Mouse (Mus musculus) forebrain, embryonic 10.5 days (tissue): ENCODE data around the gene Cgnl1. TPM values are rescaled to one million over a fixed set of nuclear protein-coding genes. Genes with fewer than 3 reads are reported as not detected.

Experiments
- DNase-seq: peaks from one replicate; pipeline ENCODE4 v3.0.0-alpha.2; 2017; ENCODE audit warnings: low spot score; ENCODE audit errors: extremely low spot score
- H3K27ac ChIP-seq: fragments of 300-500 bp; sonication (generic); 2 replicates; pipeline ENCODE4 v1.5.1; 2016; ENCODE audit warnings: mild to moderate bottlenecking
- H3K27me3 ChIP-seq: fragments of 300-500 bp; sonication (generic); 2 replicates; pipeline ENCODE4 v1.6.1; 2016; ENCODE audit warnings: mild to moderate bottlenecking; ENCODE audit not compliant: poor library complexity, severe bottlenecking
- H3K36me3 ChIP-seq: fragments of 300-500 bp; sonication (generic); replicated peaks from 2 replicates; pipeline ENCODE4 v1.6.1; 2016; ENCODE audit warnings: mild to moderate bottlenecking, moderate library complexity
- H3K4me1 ChIP-seq: fragments of 300-500 bp; sonication (generic); 2 replicates; pipeline ENCODE4 v1.6.1; 2016
- H3K4me3 ChIP-seq: fragments of 300-500 bp; sonication (generic); 2 replicates; pipeline ENCODE4 v1.5.1; 2016; ENCODE audit warnings: mild to moderate bottlenecking, moderate library complexity
- H3K9me3 ChIP-seq: fragments of 300-500 bp; sonication (generic); 2 replicates; pipeline ENCODE4 v1.6.1; 2016; ENCODE audit warnings: mild to moderate bottlenecking, moderate library complexity
- WGBS: fragments of 180-500 bp; shearing (Covaris S2); methylation state at CpG from one replicate; pipeline ENCODE4 v1.1.7; 2016; 5-methylcytosine and 5-hydroxymethylcytosine counted together
- polyA plus RNA-seq: library from polyadenylated mRNA; unstranded; fragments of >200 nt; fragmentation: Nextera tagmentation; extraction: Ambion mirVana; gene quantifications from 2 replicates; pipeline ENCODE4 v1.2.1, GENCODE M21; 2016

Gene Cgnl1
- polyA plus RNA-seq, 1 experiment from 2014 or later = 7.3 TPM

GRCm38 (mm10) chr9:71804116-71804515 is 32.7 kb upstream of the Cgnl1 start:
- H3K9me3 ChIP-seq = no peaks in the 10 kb centered on the region
- DNase-seq = no peak
- H3K36me3 ChIP-seq = no peaks in the 10 kb centered on the region
- peaks cover 17% of the 10 kb centered on the region for H3K27me3 ChIP-seq
- H3K4me1 ChIP-seq = peaks cover 49% of the 10 kb centered on the region
- no peak overlapping the region for H3K4me3 ChIP-seq
- WGBS = 31% methylated on average over 6 of the region's 6 CpGs
- H3K27ac ChIP-seq = peak overlapping the region; percentile 42; the same call in 1 of the 2 replicates

DNA sequence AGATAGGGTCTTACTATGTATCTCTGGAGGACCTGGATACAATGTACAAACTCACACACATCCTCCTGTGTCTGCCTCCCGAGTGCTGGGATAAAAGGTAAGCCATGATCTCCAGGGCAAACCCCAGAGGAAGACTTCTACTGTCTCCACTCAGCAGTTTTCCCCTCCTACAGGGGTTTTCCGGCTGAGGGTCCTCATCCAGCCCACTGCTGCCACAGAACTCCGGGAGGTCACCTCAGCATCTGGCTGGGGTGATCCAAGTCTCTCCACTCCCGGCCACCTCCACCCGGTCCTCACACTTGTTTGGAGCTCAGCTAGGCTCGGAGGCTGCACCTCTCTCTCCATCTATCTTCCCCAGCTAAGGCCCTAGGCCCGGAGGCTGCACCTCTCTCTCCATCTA is 31.9 kb upstream of the Cgnl1 start:
- no peaks in the 10 kb centered on the region for H3K36me3 ChIP-seq
- no peak overlapping the region for H3K4me3 ChIP-seq
- WGBS = 66% methylated on average over 7 of the region's 7 CpGs
- peaks cover 46% of the 10 kb centered on the region for H3K4me1 ChIP-seq
- no peaks in the 10 kb centered on the region for H3K9me3 ChIP-seq
- H3K27me3 ChIP-seq = peaks cover 12% of the 10 kb centered on the region; the same call in 1 of the 2 replicates
- peak overlapping the region; percentile 42; the same call in 1 of the 2 replicates for H3K27ac ChIP-seq
- DNase-seq = no peak

GRCm38 (mm10) chr9:71799598-71799997 is 28.2 kb upstream of the Cgnl1 start:
- no peak overlapping the region for H3K4me3 ChIP-seq
- H3K4me1 ChIP-seq = peaks cover 45% of the 10 kb centered on the region
- DNase-seq = no peak
- WGBS = 90% methylated on average over 5 of the region's 5 CpGs
- H3K9me3 ChIP-seq = no peaks in the 10 kb centered on the region
- no peaks in the 10 kb centered on the region for H3K36me3 ChIP-seq
- peaks cover 12% of the 10 kb centered on the region; the same call in 1 of the 2 replicates for H3K27me3 ChIP-seq
- no peak overlapping the region for H3K27ac ChIP-seq

GRCm38 (mm10) chr9:71798176-71798575 is 26.8 kb upstream of the Cgnl1 start:
- no peak overlapping the region for H3K27ac ChIP-seq

GRCm38 (mm10) chr9:71777404-71777803 is 6.0 kb upstream of the Cgnl1 start:
- H3K27ac ChIP-seq = no peak overlapping the region
- H3K36me3 ChIP-seq = no peaks in the 10 kb centered on the region
- H3K4me3 ChIP-seq = no peak overlapping the region
- 93% methylated on average over 3 of the region's 3 CpGs for WGBS
- H3K4me1 ChIP-seq = no peaks in the 10 kb centered on the region
- H3K27me3 ChIP-seq = no peaks in the 10 kb centered on the region
- H3K9me3 ChIP-seq = peaks cover 6% of the 10 kb centered on the region; the same call in 1 of the 2 replicates
- DNase-seq = no peak

More at GRCm38 (mm10) chr9:71798176-71798575, 26.8 kb upstream of the Cgnl1 start:
- Histone ChIP-seq H3K9me3 (no peaks in the 10 kb centered on the region), H3K4me1 (peaks cover 31% of the 10 kb centered on the region), H3K27me3 (peaks cover 12% of the 10 kb centered on the region; the same call in 1 of the 2 replicates), H3K36me3 (no peaks in the 10 kb centered on the region), H3K4me3 (no peak overlapping the region)
- 62% methylated on average over 5 of the region's 5 CpGs for WGBS
- no peak for DNase-seq

DNA sequence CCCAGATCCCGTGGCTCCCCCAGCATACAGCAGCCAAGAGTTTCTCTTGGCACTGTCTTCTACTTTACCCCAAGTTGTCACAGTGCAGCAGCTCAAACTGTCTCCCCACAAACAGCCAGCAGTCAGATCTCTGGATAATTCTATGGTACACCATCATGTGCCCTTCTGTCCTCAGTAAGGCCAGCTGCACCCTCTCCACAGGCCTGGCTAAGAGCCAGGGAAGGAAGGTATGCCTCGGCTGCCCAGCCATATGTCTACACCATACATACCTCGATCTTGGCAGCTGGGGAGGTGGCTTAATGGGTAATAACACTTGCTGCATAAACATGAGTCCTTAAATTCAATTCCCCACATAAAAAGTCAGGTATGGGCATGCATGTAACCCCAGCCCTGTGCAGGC is 4.9 kb upstream of the Cgnl1 start:
- Histone ChIP-seq H3K4me3 (no peak overlapping the region), H3K36me3 (no peaks in the 10 kb centered on the region), H3K9me3 (peaks cover 6% of the 10 kb centered on the region; the same call in 1 of the 2 replicates), H3K4me1 (peaks cover 5% of the 10 kb centered on the region), H3K27ac (no peak overlapping the region), H3K27me3 (peaks cover 8% of the 10 kb centered on the region)
- 79% methylated on average over 3 of the region's 3 CpGs for WGBS
- DNase-seq = no peak

GRCm38 (mm10) chr9:71773563-71773962 is 2.2 kb upstream of the Cgnl1 start:
- H3K27ac ChIP-seq = no peak overlapping the region
- 82% methylated on average over 9 of the region's 9 CpGs for WGBS
- no peak overlapping the region for H3K4me3 ChIP-seq
- peaks cover 30% of the 10 kb centered on the region for H3K4me1 ChIP-seq
- H3K36me3 ChIP-seq = no peaks in the 10 kb centered on the region
- peaks cover 36% of the 10 kb centered on the region for H3K27me3 ChIP-seq
- no peak for DNase-seq
- peaks cover 6% of the 10 kb centered on the region; the same call in 1 of the 2 replicates for H3K9me3 ChIP-seq

DNA sequence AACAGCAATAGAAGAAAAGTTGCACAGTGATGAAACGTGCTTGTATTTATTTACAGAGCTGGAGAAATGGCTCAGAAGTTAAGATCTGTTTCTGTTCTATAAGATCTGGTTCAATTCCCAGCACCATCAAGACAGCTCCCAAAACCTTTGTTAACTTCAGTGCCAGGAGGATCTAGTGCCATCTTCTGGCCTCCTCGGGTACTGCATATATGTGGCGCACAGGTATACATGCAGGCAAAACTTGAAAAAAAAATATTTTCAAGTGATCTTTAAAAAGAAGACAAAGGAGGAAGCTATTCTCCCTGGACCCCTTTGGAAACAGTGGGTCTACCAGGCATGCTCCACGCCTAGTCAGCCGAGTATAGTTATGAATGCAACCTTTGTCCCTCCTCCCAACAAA is 936 bp upstream of the Cgnl1 start:
- Histone ChIP-seq H3K9me3 (peaks cover 4% of the 10 kb centered on the region; the same call in 1 of the 2 replicates), H3K36me3 (no peaks in the 10 kb centered on the region), H3K27ac (no peak overlapping the region), H3K4me3 (no peak overlapping the region), H3K4me1 (peaks cover 36% of the 10 kb centered on the region), H3K27me3 (peaks cover 48% of the 10 kb centered on the region)
- WGBS = 70% methylated on average over 5 of the region's 5 CpGs
- DNase-seq = peak; percentile 39

GRCm38 (mm10) chr9:71770484-71770883 is 918 bp downstream of the Cgnl1 start:
- WGBS = 2% methylated on average over 10 of the region's 10 CpGs
- H3K27me3 ChIP-seq = peaks cover 66% of the 10 kb centered on the region

GRCm38 (mm10) chr9:71769701-71770100 is 1.7 kb downstream of the Cgnl1 start:
- Histone ChIP-seq H3K9me3 (no peaks in the 10 kb centered on the region; the same call in 1 of the 2 replicates), H3K27ac (no peak overlapping the region), H3K4me1 (peaks cover 43% of the 10 kb centered on the region), H3K36me3 (no peaks in the 10 kb centered on the region), H3K4me3 (peak overlapping the region; percentile 75), H3K27me3 (peaks cover 74% of the 10 kb centered on the region)
- no peak for DNase-seq
- 43% methylated on average over 9 of the region's 9 CpGs for WGBS

More at GRCm38 (mm10) chr9:71770484-71770883, 918 bp downstream of the Cgnl1 start:
- H3K36me3 ChIP-seq = no peaks in the 10 kb centered on the region
- H3K9me3 ChIP-seq = no peaks in the 10 kb centered on the region; the same call in 1 of the 2 replicates
- H3K4me3 ChIP-seq = peak overlapping the region; percentile 75
- no peak overlapping the region for H3K27ac ChIP-seq
- peaks cover 39% of the 10 kb centered on the region for H3K4me1 ChIP-seq
- DNase-seq = no peak

DNA sequence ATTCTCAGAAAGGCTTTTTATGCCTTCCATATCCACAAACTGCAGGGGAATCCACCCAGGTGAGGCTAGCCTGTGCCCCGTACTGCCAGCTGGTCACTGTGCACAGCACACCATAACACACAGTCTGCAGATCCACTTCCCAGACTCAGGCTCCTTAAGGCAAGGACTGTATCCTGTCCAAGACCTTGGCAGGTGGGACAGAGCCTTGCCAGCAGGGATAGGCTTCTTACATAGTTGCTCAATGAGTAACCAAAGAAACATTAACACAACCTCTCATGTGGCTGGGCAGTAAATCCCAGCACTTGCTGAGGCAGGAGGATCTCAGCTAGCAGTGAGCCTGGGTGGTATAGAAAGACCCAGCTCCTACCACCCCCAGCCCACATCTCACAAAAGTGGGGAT is 3.3 kb downstream of the Cgnl1 start:
- 89% methylated on average over 1 of the region's 1 CpGs for WGBS
- Histone ChIP-seq H3K4me3 (no peak overlapping the region), H3K27me3 (peaks cover 89% of the 10 kb centered on the region), H3K36me3 (no peaks in the 10 kb centered on the region), H3K4me1 (peaks cover 59% of the 10 kb centered on the region), H3K27ac (no peak overlapping the region), H3K9me3 (no peaks in the 10 kb centered on the region; the same call in 1 of the 2 replicates)
- no peak for DNase-seq

GRCm38 (mm10) chr9:71766902-71767301 is 4.5 kb downstream of the Cgnl1 start:
- DNase-seq = no peak
- Histone ChIP-seq H3K9me3 (peaks cover 3% of the 10 kb centered on the region; the same call in 1 of the 2 replicates), H3K27me3 (peaks cover 96% of the 10 kb centered on the region), H3K4me3 (no peak overlapping the region), H3K4me1 (peaks cover 62% of the 10 kb centered on the region), H3K27ac (no peak overlapping the region), H3K36me3 (no peaks in the 10 kb centered on the region)
- 55% methylated on average over 2 of the region's 2 CpGs for WGBS

DNA sequence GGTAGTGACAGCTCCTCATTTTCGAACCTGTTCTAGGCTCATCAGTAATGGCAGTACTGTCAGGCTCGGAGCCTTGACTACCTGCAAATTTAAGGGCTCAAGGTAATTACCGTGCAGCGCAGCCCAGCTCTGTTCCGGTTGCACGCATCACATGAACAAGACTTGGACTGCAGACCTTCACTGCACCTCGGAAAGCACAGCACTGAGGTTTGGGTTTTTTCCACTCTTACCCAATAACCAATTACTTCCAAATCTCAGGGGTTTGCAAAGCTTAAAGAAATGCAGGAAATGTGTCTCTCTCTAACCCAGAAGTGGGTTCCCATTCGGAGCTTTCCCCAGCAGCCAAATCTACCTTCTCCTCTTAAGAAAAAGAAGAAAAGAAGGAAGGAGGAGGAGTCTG is 5.1 kb downstream of the Cgnl1 start:
- Histone ChIP-seq H3K9me3 (peaks cover 6% of the 10 kb centered on the region; the same call in 1 of the 2 replicates), H3K27ac (no peak overlapping the region), H3K27me3 (peaks cover 91% of the 10 kb centered on the region), H3K4me3 (no peak overlapping the region), H3K4me1 (peaks cover 58% of the 10 kb centered on the region), H3K36me3 (no peaks in the 10 kb centered on the region)
- DNase-seq = no peak
- 84% methylated on average over 8 of the region's 8 CpGs for WGBS
